Mouse (Mus musculus) inflammation-experienced regulatory T-cells, adult 16 weeks (primary cell): ENCODE measurements around the gene Klra9. TPM values are rescaled to one million over a fixed set of nuclear protein-coding genes. Genes with fewer than 3 reads are reported as not detected.

ENCODE experiments used
- polyA plus RNA-seq: library from polyadenylated mRNA; unstranded; fragments of 100-300 nt; shearing (Covaris generic); gene quantifications from one replicate; pipeline ENCODE4 v1.2.1, GENCODE M21; 2017

The Klra9 gene
- polyA plus RNA-seq = not detected

GRCm38 (mm10) chr6:130193012-130193411 lies at the start of gene Klra9:
TSS of gene Klra9 (minus strand) at chr6:130193112.

GRCm38 (mm10) chr6:130233222-130233621 lies 40.3 kb upstream of the Klra9 start, which contains the start of gene Klra7:
TSS of gene Klra7 (minus strand) at chr6:130233322.

GRCm38 (mm10) chr6:130129798-130130197 lies 63.1 kb downstream of the Klra9 start, which contains the start of gene Klra8:
TSS of gene Klra8 (minus strand) at chr6:130129898.

Other genes with a start within 250 kb of the Klra9 start
- gene Klra6, start 166.2 kb downstream of the Klra9 start, polyA plus RNA-seq = not detected
- gene Klra4, start 125.8 kb downstream of the Klra9 start, polyA plus RNA-seq = not detected
- not detected for gene Klra8, start 63.2 kb downstream of the Klra9 start, polyA plus RNA-seq
- not detected for gene Klra7, start 40.2 kb upstream of the Klra9 start, polyA plus RNA-seq
- gene Klra10, start 88.8 kb upstream of the Klra9 start, polyA plus RNA-seq = not detected
- gene Klra3, start 144.5 kb upstream of the Klra9 start, polyA plus RNA-seq = not detected
- not detected for gene Klra1, start 193.8 kb upstream of the Klra9 start, polyA plus RNA-seq